Mouse (Mus musculus) heart, postnatal 0 days (tissue): ENCODE measurements around the gene Tlr4.

Experiments
- CTCF ChIP-seq: IDR thresholded peaks from 2 replicates; pipeline ENCODE4 v1.5.1; 2016; ENCODE audit warnings: antibody characterized with exemption, control low read depth, low read depth
- EP300 ChIP-seq: IDR thresholded peaks from 2 replicates; pipeline ENCODE4 v1.6.1; 2016; ENCODE audit warnings: antibody characterized with exemption, low read depth

- no peak for TF ChIP-seq CTCF
- no peak for TF ChIP-seq EP300
Measured at GRCm38 (mm10) chr4:66794283-66794682, 33.1 kb upstream of the Tlr4 start.
